Mouse (Mus musculus) MEL (cell line): ENCODE measurements around the gene Odr4. TPM values are rescaled to one million over a fixed set of nuclear protein-coding genes. Genes with fewer than 3 reads are reported as not detected.

Source experiments
- DNase-seq: peaks from one replicate; pipeline ENCODE4 v3.0.0; 2011; ENCODE audit warnings: low read depth, low spot score
- H3K27ac ChIP-seq: 2 replicates; pipeline ENCODE4 v1.5.1; 2012; ENCODE audit warnings: low read depth, mild to moderate bottlenecking, control low read depth, low read length, moderate library complexity; ENCODE audit not compliant: control insufficient read depth
- H3K27me3 ChIP-seq, 2 experiments: fragments of 150-350 bp in 1 of 2; sonication (generic) in 1 of 2; 2 replicates each; pipeline ENCODE4 v1.6.1; 2012; ENCODE audit warnings: low read length in 2 of 2, mild to moderate bottlenecking in 2 of 2, improper control_type of control experiment in 1 of 2, moderate library complexity in 1 of 2; ENCODE audit not compliant: insufficient read depth in 2 of 2, control insufficient read depth in 1 of 2
- H3K36me3 ChIP-seq, 2 experiments: 2 replicates each; pipeline ENCODE4 v1.6.1; 2012 to 2014; ENCODE audit warnings: low read length in 2 of 2, improper control_type of control experiment in 1 of 2, inconsistent platforms in 1 of 2, mild to moderate bottlenecking in 1 of 2; ENCODE audit not compliant: insufficient read depth in 2 of 2, control insufficient read depth in 1 of 2
- H3K4me1 ChIP-seq, 2 experiments: fragments of 150-350 bp in 1 of 2; sonication (generic) in 1 of 2; 2 replicates each; pipeline ENCODE4 v1.6.1; 2012; ENCODE audit warnings: low read length in 2 of 2, improper control_type of control experiment in 1 of 2, mild to moderate bottlenecking in 1 of 2; ENCODE audit not compliant: insufficient read depth in 2 of 2, control insufficient read depth in 1 of 2
- H3K4me3 ChIP-seq, 2 experiments: fragments of 150-350 bp in 1 of 2; sonication (generic) in 1 of 2; 2 replicates each; pipeline ENCODE4 v1.5.1; 2012; ENCODE audit warnings: low read depth in 2 of 2, low read length in 2 of 2, mild to moderate bottlenecking in 2 of 2, moderate library complexity in 2 of 2, control low read depth in 1 of 2, improper control_type of control experiment in 1 of 2; ENCODE audit not compliant: control insufficient read depth in 1 of 2, insufficient read depth in 1 of 2
- H3K79me2 ChIP-seq: 2 replicates; pipeline ENCODE4 v1.6.1; 2012; ENCODE audit warnings: mild to moderate bottlenecking, low read length, moderate library complexity; ENCODE audit not compliant: control insufficient read depth, poor library complexity, insufficient read depth
- H3K9ac ChIP-seq: 2 replicates; pipeline ENCODE4 v1.6.1; 2012; ENCODE audit warnings: low read depth, mild to moderate bottlenecking, control low read depth, low read length, moderate library complexity; ENCODE audit not compliant: control insufficient read depth, poor library complexity, severe bottlenecking
- H3K9me3 ChIP-seq: fragments of 150-350 bp; sonication (generic); replicated peaks from 2 replicates; pipeline ENCODE4 v1.6.1; 2012; ENCODE audit warnings: mild to moderate bottlenecking, low read length, improper control_type of control experiment, moderate library complexity; ENCODE audit not compliant: insufficient read depth
- BHLHE40 ChIP-seq: IDR thresholded peaks from 2 replicates; pipeline ENCODE4 v1.6.1; 2012; ENCODE audit warnings: low read depth, mild to moderate bottlenecking, inconsistent platforms, low read length, improper control_type of control experiment, borderline replicate concordance
- CHD1 ChIP-seq: IDR thresholded peaks from 2 replicates; pipeline ENCODE4 v1.6.1; 2012; ENCODE audit warnings: low read depth, mild to moderate bottlenecking, inconsistent platforms, low read length, improper control_type of control experiment
- CTCF ChIP-seq, 3 experiments: IDR thresholded peaks in 2 of 3; conservative IDR thresholded peaks in 1 of 3; 2 replicates each; pipeline ENCODE4 v1.5.1; 2011 to 2012; ENCODE audit warnings: low read length in 3 of 3, low read depth in 2 of 3, mild to moderate bottlenecking in 2 of 3, improper control_type of control experiment in 1 of 3, inconsistent platforms in 1 of 3, mixed read lengths in 1 of 3, moderate library complexity in 1 of 3; ENCODE audit not compliant: control insufficient read depth in 1 of 3, insufficient read depth in 1 of 3, poor library complexity in 1 of 3, severe bottlenecking in 1 of 3
- E2F4 ChIP-seq: IDR thresholded peaks from 2 replicates; pipeline ENCODE4 v1.6.1; 2011; ENCODE audit warnings: low read depth, low read length, improper control_type of control experiment, borderline replicate concordance
- ETS1 ChIP-seq: IDR thresholded peaks from 2 replicates; pipeline ENCODE4 v1.6.1; 2012; ENCODE audit warnings: low read depth, mild to moderate bottlenecking, inconsistent platforms, low read length, improper control_type of control experiment, moderate library complexity
- GABPA ChIP-seq: IDR thresholded peaks from 2 replicates; pipeline ENCODE4 v1.6.1; 2012; ENCODE audit warnings: low read depth, mild to moderate bottlenecking, inconsistent platforms, low read length, improper control_type of control experiment, moderate library complexity
- GATA1 ChIP-seq: IDR thresholded peaks from 2 replicates; pipeline ENCODE4 v1.6.1; 2011; ENCODE audit warnings: low read depth, low read length, improper control_type of control experiment
- MAX ChIP-seq: IDR thresholded peaks from 2 replicates; pipeline ENCODE4 v1.6.1; 2011; ENCODE audit warnings: low read length, improper control_type of control experiment
- MEF2A ChIP-seq: IDR thresholded peaks from 2 replicates; pipeline ENCODE4 v1.6.1; 2014; ENCODE audit warnings: low read depth, mild to moderate bottlenecking, inconsistent platforms, low read length, improper control_type of control experiment; ENCODE audit not compliant: poor library complexity, insufficient replicate concordance, severe bottlenecking; ENCODE audit errors: extremely low read depth
- MXI1 ChIP-seq: IDR thresholded peaks from 2 replicates; pipeline ENCODE4 v1.6.1; 2011; ENCODE audit warnings: mild to moderate bottlenecking, low read depth, low read length, improper control_type of control experiment
- MYB ChIP-seq: IDR thresholded peaks from 2 replicates; pipeline ENCODE4 v1.6.1; 2011; ENCODE audit warnings: mild to moderate bottlenecking, low read depth, low read length, improper control_type of control experiment
- NELFE ChIP-seq: IDR thresholded peaks from 2 replicates; pipeline ENCODE4 v1.6.1; 2011; ENCODE audit warnings: low read depth, low read length, improper control_type of control experiment
- RCOR1 ChIP-seq: IDR thresholded peaks from 2 replicates; pipeline ENCODE4 v1.6.1; 2012; ENCODE audit warnings: low read depth, mild to moderate bottlenecking, inconsistent platforms, low read length, improper control_type of control experiment
- SIN3A ChIP-seq: IDR thresholded peaks from 2 replicates; pipeline ENCODE4 v1.6.1; 2012; ENCODE audit warnings: low read length, improper control_type of control experiment, inconsistent platforms
- SMC3 ChIP-seq: IDR thresholded peaks from 2 replicates; pipeline ENCODE4 v1.6.1; 2011; ENCODE audit warnings: low read depth, low read length, improper control_type of control experiment
- TBP ChIP-seq: IDR thresholded peaks from 2 replicates; pipeline ENCODE4 v1.8.0; 2011; ENCODE audit warnings: low read depth, low read length, improper control_type of control experiment
- UBTF ChIP-seq: IDR thresholded peaks from 2 replicates; pipeline ENCODE4 v1.6.1; 2012; ENCODE audit warnings: low read depth, mild to moderate bottlenecking, inconsistent platforms, low read length, improper control_type of control experiment, moderate library complexity, borderline replicate concordance; ENCODE audit not compliant: insufficient read depth
- USF2 ChIP-seq, 2 experiments: IDR thresholded peaks; 2 replicates each; pipeline ENCODE4 v1.6.1; 2011 to 2012; ENCODE audit warnings: improper control_type of control experiment in 2 of 2, low read length in 2 of 2, borderline replicate concordance in 1 of 2, inconsistent platforms in 1 of 2, low read depth in 1 of 2, mild to moderate bottlenecking in 1 of 2; ENCODE audit not compliant: insufficient read depth in 1 of 2
- polyA plus RNA-seq, 2 experiments: library from polyadenylated mRNA; stranded (reverse) in 1 of 2; unstranded in 1 of 2; fragments of >175 nt in 1 of 2; fragments of >200 nt in 1 of 2; gene quantifications; 2 replicates each; pipeline versions ENCODE4 v1.2.1 to v1.2.4; 2012; ENCODE audit warnings: low replicate concordance in 2 of 2, low read depth in 1 of 2; ENCODE audit not compliant: insufficient read length in 2 of 2, insufficient read depth in 1 of 2, missing spikeins in 1 of 2
- total RNA-seq: library from RNA; depleted of rRNA; stranded (reverse); fragments of 300-350 nt; gene quantifications from 2 replicates; pipeline ENCODE4 v1.2.3, GENCODE M21; 2012

Gene Odr4
- total and polyA plus RNA-seq, 3 experiments, result 23.1 to 30.1 TPM; not detected in 1

GRCm38 (mm10) chr1:150396001-150396400, 3.1 kb upstream of the Odr4 start:
- TF ChIP-seq CTCF (IDR thresholded peaks at IDR 0.05 in 2 of 3, conservative IDR thresholded peaks at IDR 0.05 in 1 of 3; ENCODE audit: control insufficient read depth in 1 of 3, insufficient read depth in 1 of 3, low read depth in 2 of 3, low read length in 3 of 3, poor library complexity in 1 of 3, severe bottlenecking in 1 of 3), result no peak
- no peak for TF ChIP-seq RCOR1
- no peak for TF ChIP-seq SMC3
- no peak for TF ChIP-seq UBTF
- TF ChIP-seq USF2 (IDR thresholded peaks at IDR 0.05; ENCODE audit: borderline replicate concordance in 1 of 2, insufficient read depth in 1 of 2, low read depth in 1 of 2, low read length in 2 of 2), result no peak
- no peak for TF ChIP-seq MEF2A
- no peak for TF ChIP-seq GATA1
- H3K9ac ChIP-seq, result no peak overlapping the region
- no peaks in the 10 kb centered on the region for H3K9me3 ChIP-seq
- no peaks in the 10 kb centered on the region for H3K27me3 ChIP-seq
- H3K4me1 ChIP-seq, result peaks cover 3 to 13% of the 10 kb centered on the region in 2 experiments
- DNase-seq, result no peak
- H3K27ac ChIP-seq, result no peak overlapping the region
- peaks cover 22 to 40% of the 10 kb centered on the region in 2 experiments for H3K36me3 ChIP-seq
- peaks cover 36% of the 10 kb centered on the region for H3K79me2 ChIP-seq
- H3K4me3 ChIP-seq, result no peak overlapping the region

GRCm38 (mm10) chr1:150393488-150393852, 590 bp upstream of the Odr4 start:
- Histone ChIP-seq H3K27me3 (no peaks in the 10 kb centered on the region), H3K9ac (peak overlapping the region; percentile 99)
- TF ChIP-seq TBP (no peak), SIN3A (peak; percentile 9; the same call in 1 of the 2 replicates), BHLHE40 (no peak), RCOR1 (no peak), NELFE (no peak), E2F4 (no peak), MXI1 (0 out of 2 replicates have a peak, but pooled peaks have one; percentile 72), MYB (no peak), ETS1 (no peak), GABPA (no peak), SMC3 (no peak), CHD1 (no peak), MAX (peak; percentile 27; the same call in 1 of the 2 replicates), GATA1 (no peak)
- TF ChIP-seq, all 39 proteins: peak for 3
- Histone ChIP-seq H3K36me3 (peaks cover 20% of the 10 kb centered on the region in 2 experiments), H3K9me3 (no peaks in the 10 kb centered on the region), H3K4me3 (peak overlapping the region; percentile 81 to 93), H3K4me1 (peaks cover 3 to 13% of the 10 kb centered on the region in 2 experiments), H3K27ac (peak overlapping the region; percentile 79), H3K79me2 (peaks cover 37% of the 10 kb centered on the region)
- DNase-seq, result no peak
